Mouse (Mus musculus) thymus, postnatal 25 days (tissue): ENCODE data around the gene Dlgap5.
"Not testable (repeated sequence)": the region's sequence is repeated elsewhere in the genome, so short reads cannot be mapped to it uniquely, and the experiment has no call there.

Source experiments
- DNase-seq: peaks from one replicate; pipeline ENCODE4 v3.0.0; 2022

The Dlgap5 gene

GRCm38 (mm10) chr14:47417775-47418665 is at the start of gene Dlgap5:
Gene Dlgap5, minus strand, starts transcription at chr14:47418407.
- DNase-seq, result peak; percentile 94

GRCm38 (mm10) chr14:47465468-47466175 is 47.4 kb upstream of the Dlgap5 start:
- no peak for DNase-seq

- DNase-seq, result no peak
Measured at GRCm38 (mm10) chr14:47464426-47464825, 46.2 kb upstream of the Dlgap5 start.

DNA sequence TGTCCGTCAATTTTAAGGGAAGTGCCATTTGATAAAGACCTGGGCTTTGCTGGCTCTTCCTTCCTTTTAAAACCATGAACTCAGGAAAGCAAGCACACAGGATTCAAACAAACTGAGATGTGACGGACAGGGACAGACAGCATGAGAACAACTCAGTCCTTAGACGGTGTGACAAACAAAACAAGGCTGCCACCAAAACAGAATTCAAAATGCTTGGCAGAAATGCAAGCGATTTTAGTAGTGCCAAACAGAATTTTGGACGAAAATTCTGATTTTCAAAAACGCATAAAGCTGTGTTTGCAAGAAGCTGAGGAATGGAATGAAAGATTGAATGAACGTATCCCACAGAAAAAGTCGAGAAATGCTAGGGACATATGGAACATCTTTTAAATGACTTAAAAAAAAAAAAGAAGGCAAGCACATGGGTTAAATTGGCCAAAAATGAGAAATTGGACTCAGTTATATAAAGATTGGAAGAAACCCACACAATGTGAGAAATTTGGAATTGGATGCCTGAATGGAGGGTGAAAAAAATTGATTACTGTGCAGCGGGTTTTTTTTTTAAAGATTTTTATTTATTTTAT is 44.8 kb upstream of the Dlgap5 start:
- DNase-seq, result no peak

- DNase-seq, result no peak
Measured at GRCm38 (mm10) chr14:47462453-47462852, 44.2 kb upstream of the Dlgap5 start.

DNA sequence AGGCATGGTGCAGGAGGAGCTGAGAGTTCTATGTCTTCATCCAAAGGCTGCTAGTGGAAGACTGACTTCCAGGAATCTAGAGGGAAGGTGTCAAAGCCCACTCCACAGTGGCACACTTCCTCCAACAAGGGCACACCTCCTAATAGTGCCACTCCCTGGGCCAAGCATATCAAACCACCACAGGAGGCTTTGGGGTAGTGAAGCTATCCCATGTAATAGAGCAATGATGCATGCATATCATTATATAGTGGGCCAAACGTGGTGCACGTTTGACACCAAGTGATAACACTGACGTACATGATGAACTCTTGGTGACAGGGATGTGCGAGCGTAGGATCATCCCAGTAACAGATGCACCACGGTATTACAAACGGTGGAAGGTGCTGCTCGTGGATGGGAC is 43.8 kb upstream of the Dlgap5 start:
- no peak for DNase-seq

DNA sequence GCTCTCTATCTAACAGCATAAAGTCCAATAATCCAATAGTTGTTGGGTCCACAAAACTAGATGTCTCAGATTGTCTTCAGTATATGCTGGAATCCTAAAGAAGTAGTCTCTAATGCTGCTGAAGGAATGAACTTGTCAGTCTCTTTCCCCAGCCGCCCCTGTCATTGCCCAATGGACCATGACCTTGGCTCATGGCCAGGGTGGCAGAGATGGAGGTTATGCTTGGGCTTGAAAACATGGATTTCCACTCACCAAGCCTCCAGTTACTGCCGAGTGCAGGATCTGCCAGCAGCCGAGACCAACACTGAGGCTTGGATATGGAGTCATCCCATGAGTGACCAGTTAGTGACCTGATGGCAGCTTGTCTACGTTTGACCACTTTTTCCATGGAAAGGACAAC is 41.3 kb upstream of the Dlgap5 start:
- no peak for DNase-seq

GRCm38 (mm10) chr14:47450121-47450520 is 31.9 kb upstream of the Dlgap5 start, which contains the start of gene Fbxo34:
Gene Fbxo34, plus strand, starts transcription at chr14:47450421.
- DNase-seq, result not testable (repeated sequence)

DNA sequence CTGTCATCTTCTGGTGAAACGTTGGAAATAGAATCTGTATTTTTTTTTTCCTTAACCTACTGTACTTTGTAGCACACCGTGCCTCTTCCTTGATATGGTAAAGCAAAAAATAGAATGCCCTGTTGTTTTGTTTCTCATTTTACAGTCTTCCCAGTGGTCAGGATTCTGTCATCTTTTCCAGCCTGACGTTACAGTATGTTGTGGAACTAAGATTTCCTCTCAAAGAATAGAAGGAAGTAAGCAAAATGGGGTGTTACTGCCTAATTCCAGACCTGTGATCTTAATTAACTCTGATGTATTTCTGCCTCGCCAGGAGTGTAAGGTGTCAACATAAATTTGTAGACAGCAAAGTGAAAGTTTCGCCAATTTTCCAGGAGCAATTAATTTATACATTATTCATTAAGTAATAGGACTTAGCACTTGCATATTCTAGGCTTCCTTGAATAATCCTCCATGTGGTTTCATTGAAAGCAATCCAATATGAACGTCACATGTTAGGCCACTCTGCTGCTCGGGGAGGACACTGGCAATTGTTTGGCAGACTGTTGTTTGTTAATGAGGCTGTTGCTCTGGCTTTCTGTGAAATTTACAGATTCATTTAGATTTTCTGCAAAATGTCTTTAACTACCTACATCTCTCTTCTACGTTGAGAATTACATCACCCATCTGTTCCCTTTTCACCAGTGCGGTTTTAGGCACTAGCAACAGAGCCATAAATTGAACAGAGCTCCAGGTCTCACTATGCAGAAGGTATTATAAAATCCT is 27.3 kb upstream of the Dlgap5 start:
- DNase-seq, result no peak

DNA sequence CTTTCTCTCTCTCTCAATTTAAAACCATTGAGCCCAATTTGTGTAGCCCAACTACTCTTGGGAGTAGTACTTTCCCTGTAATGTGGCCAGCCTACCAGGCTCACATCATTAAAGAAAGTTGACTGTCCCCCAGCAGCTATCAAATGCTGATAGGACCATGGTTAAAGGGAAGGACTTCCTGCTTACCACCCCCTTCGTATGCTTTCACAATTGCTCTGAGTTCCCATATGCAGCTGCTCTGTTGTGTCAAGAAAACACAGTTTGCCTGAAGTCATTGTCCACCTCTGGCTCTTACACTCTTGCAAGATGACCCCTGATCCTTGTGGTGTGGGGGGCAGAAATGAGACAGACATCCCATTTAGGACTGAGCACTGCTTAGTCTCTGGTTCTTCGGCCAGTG is 26.7 kb upstream of the Dlgap5 start:
- DNase-seq, result no peak

- DNase-seq, result no peak
Measured at GRCm38 (mm10) chr14:47438947-47439346, 20.7 kb upstream of the Dlgap5 start.

GRCm38 (mm10) chr14:47432987-47433386 is 14.8 kb upstream of the Dlgap5 start:
- no peak for DNase-seq

GRCm38 (mm10) chr14:47422466-47422865 is 4.3 kb upstream of the Dlgap5 start:
- no peak for DNase-seq

DNA sequence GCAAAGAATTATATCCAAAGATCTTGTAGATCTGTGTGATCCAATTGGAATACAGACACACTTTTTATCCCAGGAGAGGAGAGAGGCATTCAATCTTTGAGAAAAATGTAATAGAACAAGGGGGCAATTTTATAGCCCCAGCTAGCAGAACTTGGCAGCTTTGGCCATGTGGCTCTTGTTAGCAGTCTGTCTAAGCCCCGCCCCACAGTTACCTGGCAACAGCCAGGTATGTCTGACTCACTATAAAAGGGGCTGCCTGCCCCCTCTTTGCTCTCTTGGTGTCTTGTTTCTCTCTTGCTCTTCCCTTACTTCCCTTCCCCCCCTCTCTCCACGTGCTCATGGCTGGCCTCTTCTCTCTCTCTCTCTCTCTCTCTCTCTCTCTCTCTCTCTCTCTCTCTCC is 3.4 kb upstream of the Dlgap5 start:
- no peak for DNase-seq

DNA sequence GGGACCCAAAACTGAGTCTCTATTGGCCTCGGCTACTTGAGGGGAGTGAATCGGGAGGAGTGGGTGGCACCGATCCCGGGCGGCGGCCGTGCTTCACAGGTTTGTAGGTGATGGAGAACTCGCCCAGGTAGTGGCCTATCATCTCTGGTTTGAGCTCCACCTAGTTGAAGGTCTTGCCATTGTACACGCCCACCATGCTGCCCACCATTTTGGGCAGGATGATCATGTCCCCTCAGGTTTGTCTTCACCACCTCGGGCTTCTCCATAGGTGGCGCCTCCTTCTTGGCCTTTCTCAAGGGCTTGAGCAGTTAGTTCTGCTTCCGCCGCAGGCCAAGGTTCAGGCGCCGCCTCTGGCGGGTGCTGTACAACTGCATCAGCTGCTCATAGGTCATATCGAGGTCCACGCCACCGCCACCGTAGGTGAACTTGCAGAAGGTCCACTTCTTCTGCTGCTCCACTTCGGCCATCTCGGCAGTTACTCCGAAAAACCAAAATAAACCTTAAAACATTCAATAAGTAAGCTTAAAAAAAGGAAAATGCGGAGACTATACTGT is 1.6 kb upstream of the Dlgap5 start:
- DNase-seq, result no peak

GRCm38 (mm10) chr14:47419034-47419625 is 923 bp upstream of the Dlgap5 start:
- no peak for DNase-seq

DNA sequence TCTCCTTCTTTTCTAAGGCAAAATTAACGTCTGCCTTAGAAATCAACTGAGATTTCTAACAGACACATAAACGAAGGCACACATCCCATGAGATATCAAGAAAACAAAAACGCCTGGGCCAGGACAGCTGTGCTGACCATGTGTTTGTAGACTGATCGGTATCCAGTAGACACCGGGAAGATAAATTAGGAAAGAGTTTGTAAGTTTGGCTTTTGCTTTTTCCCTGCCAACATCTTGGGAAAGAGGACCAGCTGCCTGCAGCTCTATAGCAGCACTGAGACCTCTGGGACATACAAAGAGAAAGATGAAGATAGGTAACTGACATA is 422 bp upstream of the Dlgap5 start:
- DNase-seq, result no peak

DNA sequence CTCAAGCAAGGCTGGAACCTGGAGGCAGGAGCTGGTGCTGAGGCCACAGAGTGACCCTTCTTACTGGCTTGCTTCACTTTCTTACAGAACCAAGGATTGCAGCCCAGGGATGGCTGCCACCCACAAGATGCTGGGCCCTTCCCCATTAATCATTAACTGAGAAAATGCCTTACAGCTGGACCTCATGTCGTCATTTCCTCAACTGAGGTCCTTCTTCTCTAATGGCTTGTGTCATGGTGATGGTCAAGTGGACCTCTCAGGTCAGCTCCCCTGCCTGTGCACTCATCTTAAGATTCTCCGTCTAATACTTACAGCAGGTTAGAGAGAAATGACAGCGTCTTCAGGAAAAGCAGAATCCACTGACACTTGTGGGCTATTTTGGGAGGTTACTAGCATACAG is 861 bp downstream of the Dlgap5 start:
- no peak for DNase-seq

- no peak for DNase-seq
Measured at GRCm38 (mm10) chr14:47406000-47406399, 12.2 kb downstream of the Dlgap5 start.

GRCm38 (mm10) chr14:47402735-47403134 is 15.5 kb downstream of the Dlgap5 start:
- DNase-seq, result no peak

DNA sequence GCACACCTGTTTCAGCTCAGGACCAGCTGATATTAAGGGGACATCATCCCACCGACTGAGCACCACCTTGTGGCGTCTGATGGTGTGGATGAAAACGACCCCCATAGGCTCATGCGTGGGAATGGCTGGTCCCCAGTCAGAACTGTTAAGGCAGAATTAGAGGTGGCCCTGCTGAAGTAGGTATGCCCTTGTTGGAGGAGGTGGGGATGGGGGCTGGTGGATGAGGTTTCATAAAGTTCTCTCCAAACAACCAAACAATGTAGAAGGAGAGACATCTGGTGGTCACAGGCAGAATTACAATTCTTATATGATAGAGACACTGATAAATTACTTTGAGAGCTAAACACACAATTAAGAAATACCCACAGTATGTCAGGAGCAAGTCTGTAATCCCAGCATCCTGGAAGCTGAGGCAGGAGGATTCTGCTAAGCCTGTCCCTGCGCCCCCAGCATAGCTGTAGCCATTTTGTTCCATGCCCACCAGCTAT is 22.0 kb downstream of the Dlgap5 start:
- DNase-seq, result peak; percentile 34

DNA sequence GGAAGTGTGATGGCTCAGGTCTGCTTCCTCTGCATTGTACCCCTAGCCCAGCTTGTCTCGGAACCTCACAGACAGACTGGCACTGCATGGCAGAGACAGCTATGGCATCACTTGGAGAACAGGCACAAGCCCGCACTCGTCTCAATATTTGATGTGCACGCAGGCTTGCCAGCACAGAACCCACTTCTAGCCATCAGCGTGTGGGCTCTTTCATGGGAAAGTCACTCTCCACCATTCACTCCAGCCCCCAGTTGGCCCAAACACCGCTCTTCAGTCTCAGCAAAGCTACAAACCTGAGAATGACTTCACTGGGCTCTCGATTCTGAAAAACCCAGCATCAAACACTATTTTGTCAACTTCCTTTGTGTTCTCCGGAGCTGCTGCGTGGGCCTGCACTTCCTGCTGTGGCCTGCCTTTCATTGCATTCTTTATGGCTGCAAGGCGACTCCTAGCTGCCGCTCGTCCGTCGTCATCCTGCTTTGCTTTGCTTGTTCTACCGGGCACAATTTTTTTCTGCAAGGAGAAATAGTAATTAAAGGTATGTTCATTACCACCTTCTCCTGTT is 22.7 kb downstream of the Dlgap5 start:
- DNase-seq, result peak; percentile 65
